Mouse (Mus musculus): ENCODE data around the gene 1110004F10Rik.

The 1110004F10Rik gene

DNA sequence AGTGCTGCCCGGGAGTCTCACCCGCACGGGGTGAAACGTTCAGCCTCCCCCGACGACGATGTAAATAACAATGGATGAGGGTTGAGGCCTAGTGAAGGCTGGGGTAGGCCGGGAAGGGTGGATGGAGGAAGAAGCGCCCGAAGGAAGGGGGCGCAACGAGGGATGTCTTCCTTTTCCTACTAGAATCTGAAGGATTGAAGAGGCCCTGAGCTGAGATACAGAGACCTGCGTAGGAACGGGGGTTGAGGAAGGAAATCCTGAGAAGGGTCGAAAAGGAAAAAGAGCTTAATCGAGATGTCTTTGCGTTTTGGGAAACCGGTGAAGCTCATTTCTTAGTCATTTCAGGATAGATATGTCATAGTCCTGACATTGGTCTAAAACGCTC is 54.3 kb downstream of the 1110004F10Rik start:
- no peak for DNase-seq (ENCODE audit: low read depth)

DNA sequence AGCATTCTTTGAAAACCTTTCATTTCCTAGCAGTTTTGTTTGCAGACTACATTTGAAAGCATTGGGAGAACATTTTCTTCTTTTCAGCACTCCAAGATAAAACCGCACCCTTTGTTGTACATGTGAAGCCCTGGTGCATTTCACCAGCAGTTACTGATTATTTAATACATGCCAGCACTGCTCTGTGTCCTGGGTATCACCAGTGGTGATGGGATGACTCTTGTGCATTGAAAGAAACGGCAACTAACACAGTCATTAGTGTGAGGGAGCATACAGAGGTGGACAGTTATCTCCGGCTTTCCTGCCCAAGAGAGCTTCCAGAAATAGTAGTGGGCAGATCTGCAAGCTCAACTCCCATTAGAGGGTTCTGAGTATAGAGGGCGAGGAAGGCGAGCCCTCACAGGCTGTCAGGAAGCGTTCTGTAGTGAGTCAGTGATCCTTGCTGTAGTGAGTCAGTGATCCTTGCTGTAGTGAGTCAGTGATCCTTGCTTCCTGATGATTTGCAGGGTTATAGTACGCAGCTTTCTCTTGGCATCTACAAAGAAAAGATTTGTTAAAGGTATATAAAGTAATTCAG is 60.8 kb downstream of the 1110004F10Rik start:
- DNase-seq (ENCODE audit: low read depth): peak; percentile 51

DNA sequence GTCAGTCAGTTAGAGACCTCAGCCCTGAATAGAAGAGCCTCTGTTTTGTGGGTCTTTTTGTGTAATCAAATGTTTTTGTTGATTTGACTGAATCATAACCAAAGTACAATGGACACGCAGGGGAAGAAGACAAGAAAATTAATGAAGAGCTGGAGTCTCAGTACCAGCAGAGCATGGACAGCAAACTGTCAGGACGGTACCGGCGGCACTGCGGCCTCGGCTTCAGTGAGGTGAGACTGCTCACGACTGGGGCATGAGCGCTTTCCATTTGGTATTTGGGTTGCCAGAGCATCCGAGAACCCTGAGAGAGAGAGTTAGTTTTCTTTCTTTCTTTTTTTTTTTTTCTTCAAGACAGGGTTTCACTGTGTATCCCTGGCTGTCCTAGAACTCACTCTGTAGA is 63.9 kb downstream of the 1110004F10Rik start:
- DNase-seq (ENCODE audit: low read depth): no peak

GRCm38 (mm10) chr7:116110661-116111060 is 71.5 kb downstream of the 1110004F10Rik start:
- DNase-seq (ENCODE audit: low read depth): no peak

GRCm38 (mm10) chr7:116111546-116111945 is 72.3 kb downstream of the 1110004F10Rik start:
- DNase-seq (ENCODE audit: low read depth): no peak

- DNase-seq (ENCODE audit: low read depth): no peak
Observed at GRCm38 (mm10) chr7:116115216-116115930, 76.2 kb downstream of the 1110004F10Rik start.

- no peak for DNase-seq (ENCODE audit: low read depth)
Observed at GRCm38 (mm10) chr7:116115991-116116390, 76.8 kb downstream of the 1110004F10Rik start.

DNA sequence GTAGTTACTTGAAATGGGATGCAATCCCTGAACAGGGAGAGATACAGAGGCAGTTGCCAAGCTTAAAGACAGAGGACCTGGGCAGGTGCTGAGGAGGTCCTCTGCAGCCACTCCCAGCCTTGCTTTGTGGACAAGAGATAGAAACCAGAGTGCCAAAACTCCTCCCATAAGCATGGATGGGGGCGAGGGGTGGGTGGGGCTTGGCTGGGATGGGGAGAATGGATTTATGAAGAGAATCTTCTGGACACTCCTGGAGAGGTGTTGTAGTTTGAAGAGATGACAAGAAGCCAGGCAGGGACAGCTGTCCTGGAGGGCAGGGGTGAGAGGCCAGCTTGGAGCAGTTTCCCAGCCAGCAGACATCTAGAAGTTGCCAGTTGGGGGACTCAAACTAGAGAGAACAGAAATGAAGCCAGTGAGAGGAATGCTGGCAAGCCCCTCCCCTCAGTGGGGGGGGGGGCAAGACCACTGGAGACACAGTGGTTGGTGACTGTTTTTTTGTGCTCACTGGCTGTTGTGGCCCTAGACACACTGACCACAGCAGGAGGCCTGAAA is 80.2 kb downstream of the 1110004F10Rik start:
- no peak for DNase-seq (ENCODE audit: low read depth)

DNA sequence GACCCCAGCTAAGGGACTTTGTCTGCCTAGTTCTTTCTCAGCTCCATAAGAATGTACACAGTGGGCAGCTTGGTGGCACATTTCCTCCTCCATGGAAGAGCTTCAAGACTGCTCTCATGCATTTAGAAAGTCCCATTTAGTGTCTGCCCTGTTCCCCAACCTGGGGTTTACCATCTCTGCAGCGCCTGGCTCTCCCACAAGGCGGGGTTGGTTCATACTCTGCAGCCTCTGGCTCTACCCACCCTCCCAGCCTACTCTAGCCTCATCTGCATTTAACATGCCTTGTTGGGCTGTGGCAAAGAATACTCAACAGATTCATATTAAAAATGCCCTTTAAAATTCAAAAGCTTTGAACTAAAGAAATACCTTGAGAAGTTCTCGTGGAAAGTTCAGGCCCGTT is 81.5 kb downstream of the 1110004F10Rik start:
- DNase-seq (ENCODE audit: low read depth): no peak

- DNase-seq (ENCODE audit: low read depth): no peak
Observed at GRCm38 (mm10) chr7:116121202-116121601, 82.0 kb downstream of the 1110004F10Rik start.

- no peak for DNase-seq (ENCODE audit: low read depth)
Observed at GRCm38 (mm10) chr7:116122981-116123596, 83.9 kb downstream of the 1110004F10Rik start.

GRCm38 (mm10) chr7:116123597-116123985 is 84.4 kb downstream of the 1110004F10Rik start:
- no peak for DNase-seq (ENCODE audit: low read depth)

DNA sequence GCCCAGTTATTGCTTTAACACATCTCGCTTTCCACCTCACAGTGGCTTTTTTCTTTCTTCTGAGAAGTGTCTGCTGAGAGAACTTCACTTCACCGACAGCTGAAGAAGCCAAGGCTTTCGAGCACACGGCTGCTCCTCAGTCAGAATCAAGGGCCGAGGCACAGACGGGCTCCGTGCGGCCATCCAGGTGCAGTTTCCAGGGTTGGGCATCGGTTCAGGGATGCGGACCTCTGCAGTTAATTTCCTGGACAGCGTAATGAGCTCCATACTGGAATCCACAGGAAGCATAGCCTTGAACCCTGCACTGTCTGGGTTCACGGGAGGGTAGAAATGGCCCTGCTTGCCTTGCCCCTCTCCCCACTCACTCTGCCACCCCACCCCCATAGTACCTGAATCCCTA is 84.9 kb downstream of the 1110004F10Rik start:
- DNase-seq (ENCODE audit: low read depth): no peak

DNA sequence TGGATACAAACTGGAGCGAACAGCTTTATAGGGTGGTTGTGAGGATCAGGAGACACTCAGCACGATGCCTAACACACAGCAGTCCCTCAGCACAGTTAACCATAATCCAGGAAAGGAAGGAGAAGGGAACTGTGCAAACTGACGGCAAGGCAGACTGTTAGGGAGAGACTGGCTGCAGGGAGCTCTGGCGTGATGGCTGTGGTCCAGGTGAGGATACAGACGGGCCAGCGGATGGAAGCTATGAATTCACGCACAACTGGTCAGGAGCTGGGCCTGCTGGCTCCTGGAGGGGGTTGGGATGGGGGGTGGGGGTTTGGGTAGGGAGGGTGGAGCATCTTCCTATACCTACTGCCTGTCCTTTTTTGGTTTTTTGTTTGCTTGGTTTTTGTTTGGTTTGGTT is 86.5 kb downstream of the 1110004F10Rik start:
- DNase-seq (ENCODE audit: low read depth): no peak

DNA sequence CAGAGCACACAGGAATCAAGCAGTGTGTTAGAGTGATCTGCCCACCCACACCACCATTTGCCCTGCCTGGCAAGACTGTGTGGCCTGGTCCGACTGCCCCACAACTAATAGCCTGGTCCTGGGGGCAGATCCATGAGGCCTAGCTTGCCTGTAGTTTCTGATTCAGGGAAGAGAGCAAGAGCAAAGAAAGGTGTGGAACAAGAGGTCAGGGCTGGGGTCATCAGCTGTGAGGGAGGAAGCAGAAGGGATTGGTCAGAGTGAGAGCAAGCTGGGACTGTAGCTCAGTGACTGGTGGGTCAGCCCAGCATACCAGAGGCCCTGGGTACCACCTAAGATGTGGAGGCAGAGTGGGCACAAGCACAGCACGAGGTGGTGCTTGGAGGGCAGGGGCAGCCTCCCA is 87.9 kb downstream of the 1110004F10Rik start:
- no peak for DNase-seq (ENCODE audit: low read depth)

GRCm38 (mm10) chr7:116128286-116128685 is 89.1 kb downstream of the 1110004F10Rik start:
- DNase-seq (ENCODE audit: low read depth): no peak

DNA sequence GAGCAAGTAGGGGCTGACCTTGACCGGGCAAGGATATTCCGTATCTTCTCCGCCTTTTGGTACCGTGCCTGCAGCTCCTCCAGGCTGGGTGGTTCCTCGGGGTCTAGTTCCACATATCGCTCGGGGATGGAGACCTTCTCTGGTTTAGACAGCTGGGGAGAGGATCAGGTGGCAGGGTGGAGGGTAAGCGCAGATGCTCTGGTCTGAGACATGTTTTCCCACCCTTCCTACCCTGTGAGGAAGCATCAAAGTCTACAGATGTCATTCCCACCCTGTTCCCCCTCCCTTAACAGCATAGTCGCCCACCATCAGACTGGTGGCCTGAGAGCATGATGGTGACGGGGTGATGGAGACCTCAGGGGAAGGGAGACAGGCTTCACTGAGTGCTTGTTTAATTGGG is 90.2 kb downstream of the 1110004F10Rik start:
- no peak for DNase-seq (ENCODE audit: low read depth)

- DNase-seq (ENCODE audit: low read depth): no peak
Observed at GRCm38 (mm10) chr7:116131390-116131789, 92.2 kb downstream of the 1110004F10Rik start.

DNA sequence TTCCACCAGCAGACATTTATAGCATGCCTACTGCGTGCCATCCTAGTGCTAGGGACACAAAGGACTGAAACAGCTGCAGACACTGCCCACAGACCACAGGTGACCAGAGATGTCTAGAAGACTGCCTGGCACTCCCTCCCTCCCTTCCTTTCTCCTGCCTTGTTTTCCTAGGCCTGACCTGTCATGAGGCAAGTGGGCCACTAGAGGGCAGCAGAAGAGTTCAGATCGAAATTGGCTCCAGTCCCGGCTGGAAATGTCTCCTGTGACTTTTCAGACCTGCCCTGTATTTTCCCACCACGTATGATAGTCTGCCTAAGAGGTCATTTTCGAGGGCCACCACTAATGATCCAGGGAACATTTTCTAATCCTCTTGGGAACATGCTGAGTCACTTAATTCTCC is 92.9 kb downstream of the 1110004F10Rik start:
- no peak for DNase-seq (ENCODE audit: low read depth)

DNA sequence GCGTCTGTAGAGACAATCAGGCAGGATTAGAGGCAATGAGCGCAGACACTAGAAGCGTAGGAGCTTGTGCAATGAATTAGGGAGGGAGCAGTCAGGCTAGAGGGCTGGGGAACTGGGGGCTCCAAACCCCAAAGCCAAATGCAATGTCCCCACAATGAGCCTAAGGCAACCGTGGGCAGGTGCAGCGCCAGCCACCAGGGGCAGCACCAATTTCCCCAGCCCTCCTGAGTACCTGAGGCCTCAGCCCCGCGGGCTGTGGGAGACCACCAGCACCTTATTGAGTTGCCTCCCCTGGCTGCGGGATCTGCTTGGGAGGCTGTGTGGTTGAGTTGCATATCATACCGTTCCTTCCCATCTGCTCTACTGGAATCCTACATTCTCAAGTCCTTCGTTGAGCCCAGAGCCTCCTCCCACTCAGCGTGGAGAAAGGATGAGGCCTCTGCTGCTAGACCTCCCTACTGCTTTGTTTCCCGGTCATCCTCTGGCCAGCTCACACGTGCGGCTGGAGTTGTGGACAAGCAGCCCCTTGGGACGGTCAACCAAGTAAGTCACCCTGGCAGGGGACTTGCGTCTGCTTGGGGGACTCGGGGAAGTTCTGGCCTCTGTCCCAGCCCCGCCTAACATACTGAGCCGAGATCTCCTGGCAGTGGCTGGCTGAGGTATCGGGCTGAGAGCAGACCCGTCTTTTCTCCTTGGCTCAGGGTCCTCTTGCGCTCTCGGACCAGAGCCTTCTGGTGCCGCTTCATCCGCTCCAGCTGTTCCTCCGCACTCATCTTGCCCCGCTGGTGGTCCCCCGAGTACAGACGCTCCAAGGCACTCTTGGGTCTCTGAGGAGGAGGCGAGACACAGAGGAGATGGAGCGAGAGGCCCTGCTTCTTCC is 95.5 kb downstream of the 1110004F10Rik start:
- no peak for DNase-seq (ENCODE audit: low read depth)

GRCm38 (mm10) chr7:116137149-116137548 is 98.0 kb downstream of the 1110004F10Rik start:
- DNase-seq (ENCODE audit: low read depth): no peak

GRCm38 (mm10) chr7:116137671-116138070 is 98.5 kb downstream of the 1110004F10Rik start:
- DNase-seq (ENCODE audit: low read depth): no peak
